Mouse (Mus musculus) embryonic facial prominence, embryonic 12.5 days (tissue): ENCODE data around the gene Igfbp6. TPM values are rescaled to one million over a fixed set of nuclear protein-coding genes. Genes with fewer than 3 reads are reported as not detected.

Experiments used
- ATAC-seq: fragments of 200-750 bp; cut with Nextera tagmentation; 2 replicates; pipeline ENCODE4 v1.8.0; 2017; ENCODE audit not compliant: insufficient number of reproducible peaks, insufficient read depth, low FRiP score, low TSS enrichment
- H3K27ac ChIP-seq: fragments of 300-500 bp; sonication (generic); 2 replicates; pipeline ENCODE4 v1.5.1; 2016; ENCODE audit warnings: mild to moderate bottlenecking
- H3K27me3 ChIP-seq: fragments of 300-500 bp; sonication (generic); 2 replicates; pipeline ENCODE4 v1.6.1; 2016; ENCODE audit warnings: mild to moderate bottlenecking, moderate library complexity
- H3K36me3 ChIP-seq: fragments of 300-500 bp; sonication (generic); 2 replicates; pipeline ENCODE4 v1.6.1; 2016; ENCODE audit warnings: mild to moderate bottlenecking
- H3K4me1 ChIP-seq: fragments of 300-500 bp; sonication (generic); 2 replicates; pipeline ENCODE4 v1.6.1; 2016
- H3K4me2 ChIP-seq: fragments of 300-500 bp; sonication (generic); replicated peaks from 2 replicates; pipeline ENCODE4 v1.6.1; 2016; ENCODE audit warnings: mild to moderate bottlenecking, moderate library complexity
- H3K4me3 ChIP-seq: fragments of 300-500 bp; sonication (generic); 2 replicates; pipeline ENCODE4 v1.5.1; 2016; ENCODE audit warnings: mild to moderate bottlenecking
- H3K9ac ChIP-seq: fragments of 300-500 bp; sonication (generic); 2 replicates; pipeline ENCODE4 v1.6.1; 2016; ENCODE audit warnings: mild to moderate bottlenecking, moderate library complexity
- H3K9me3 ChIP-seq: fragments of 300-500 bp; sonication (generic); 2 replicates; pipeline ENCODE4 v1.6.1; 2016; ENCODE audit warnings: mild to moderate bottlenecking, moderate library complexity
- WGBS: fragments of 180-500 bp; shearing (Covaris S2); methylation state at CpG from one replicate; pipeline ENCODE4 v1.1.7; 2016; 5-methylcytosine and 5-hydroxymethylcytosine counted together
- polyA plus RNA-seq: library from polyadenylated mRNA; unstranded; fragments of >200 nt; fragmentation: Nextera tagmentation; extraction: Ambion mirVana; gene quantifications from 2 replicates; pipeline ENCODE4 v1.2.1, GENCODE M21; 2016

The Igfbp6 gene
- 0.92 and 1.2 TPM in 2 replicates for polyA plus RNA-seq

DNA sequence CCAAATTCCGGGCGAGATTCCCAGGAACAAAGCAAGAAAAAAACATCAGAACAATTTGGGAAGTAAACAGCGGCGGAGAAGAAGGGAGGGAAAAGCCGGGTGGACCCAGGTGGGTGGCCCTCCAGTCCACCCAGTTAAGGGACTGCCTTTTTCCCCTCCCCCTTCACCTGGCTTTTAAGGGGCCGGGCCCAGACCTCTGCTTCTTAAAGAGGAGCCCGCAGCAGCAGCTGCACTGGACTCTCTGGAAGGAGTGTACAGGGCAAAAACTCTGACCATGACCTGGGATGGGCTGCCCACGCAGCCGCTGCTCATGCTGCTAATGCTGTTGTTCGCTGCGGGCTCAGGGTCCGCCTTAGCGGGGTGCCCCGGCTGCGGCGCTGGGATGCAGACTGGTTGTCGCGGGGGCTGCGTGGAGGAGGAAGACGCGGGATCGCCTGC is at the start of gene Igfbp6:
Gene Igfbp6, plus strand, starts transcription at position 89 of the 438 bp plus-strand sequence.
- ATAC-seq = no peak
- Histone ChIP-seq H3K27me3 (peaks cover 42% of the 10 kb centered on the region), H3K9me3 (no peaks in the 10 kb centered on the region), H3K4me2 (peak within 1 kb of the TSS; percentile 43), H3K4me1 (peaks cover 12% of the 10 kb centered on the region), H3K27ac (no peak within 1 kb of the TSS), H3K36me3 (no peaks in the 10 kb centered on the region), H3K4me3 (peak within 1 kb of the TSS; percentile 20), H3K9ac (peak within 1 kb of the TSS; percentile 19; the same call in 1 of the 2 replicates)
- WGBS = 5% methylated on average over 22 of the region's 22 CpGs

DNA sequence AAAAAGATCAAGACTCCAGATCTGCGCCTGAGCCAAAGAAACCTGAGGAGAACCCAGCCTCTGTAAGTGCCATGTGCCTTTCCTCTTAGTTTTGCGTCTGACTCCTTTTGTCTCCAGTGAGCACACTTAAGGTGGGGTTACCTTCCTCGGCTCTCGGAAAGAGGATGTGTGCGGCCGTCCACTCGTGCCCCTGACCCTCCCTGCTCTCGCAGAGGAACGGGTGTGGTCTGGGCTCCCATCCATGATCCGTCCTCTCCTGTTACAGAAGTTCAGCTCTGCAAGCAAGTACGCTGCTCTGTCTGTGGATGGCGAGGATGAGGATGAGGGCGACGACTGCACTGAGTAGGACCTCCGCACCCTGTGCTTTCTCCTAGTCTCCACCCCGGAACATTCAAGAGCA is 49.2 kb upstream of the Igfbp6 start:
- ATAC-seq = no peak
- Histone ChIP-seq H3K9me3 (no peaks in the 10 kb centered on the region), H3K36me3 (peaks cover 80% of the 10 kb centered on the region)

DNA sequence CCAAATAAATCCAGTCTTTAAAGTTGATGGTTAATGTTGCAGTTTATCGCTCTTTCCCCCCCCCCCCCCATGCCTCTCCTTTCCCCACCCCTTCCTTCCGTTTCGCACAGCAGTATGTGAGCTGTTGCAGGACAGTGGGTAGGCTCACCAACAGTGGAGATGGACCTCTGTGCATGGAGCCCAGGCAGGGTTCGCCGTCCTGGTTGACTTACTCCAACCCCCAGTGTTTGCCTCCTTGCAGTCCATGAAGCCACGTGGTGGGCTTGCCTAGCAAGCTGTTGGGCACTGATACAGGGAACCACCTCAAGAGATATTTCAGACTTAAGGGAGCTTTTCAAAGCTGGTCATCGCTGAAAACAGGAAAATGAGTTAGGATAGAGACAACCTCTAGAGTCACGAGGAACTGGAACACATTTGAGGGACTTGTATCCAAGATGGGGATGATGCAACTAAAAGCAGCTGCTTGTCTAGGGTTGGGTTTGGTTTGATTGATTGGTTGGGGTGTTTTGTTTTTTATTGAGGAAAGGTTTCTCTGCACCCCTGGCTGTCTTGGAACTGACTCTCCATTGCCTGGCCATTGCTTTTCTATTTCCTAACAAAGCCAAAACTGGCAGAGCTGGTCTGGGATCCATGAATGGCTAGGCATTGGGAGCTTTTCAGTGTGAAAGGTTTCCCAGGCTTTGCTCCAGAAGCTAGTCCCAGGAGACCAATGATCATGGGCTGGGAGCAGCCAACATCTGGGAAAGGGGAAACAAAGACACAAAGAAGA is 46.8 kb upstream of the Igfbp6 start:
- Histone ChIP-seq H3K9ac (no peak overlapping the region), H3K4me1 (peaks cover 47% of the 10 kb centered on the region), H3K36me3 (peaks cover 56% of the 10 kb centered on the region)

More for the DNA sequence above, 49.2 kb upstream of the Igfbp6 start:
- Histone ChIP-seq H3K9ac (no peak overlapping the region), H3K4me1 (peaks cover 28% of the 10 kb centered on the region), H3K27me3 (no peaks in the 10 kb centered on the region), H3K27ac (no peak overlapping the region), H3K4me3 (no peak overlapping the region), H3K4me2 (no peak overlapping the region)
- 84% methylated on average over 16 of the region's 16 CpGs for WGBS

DNA sequence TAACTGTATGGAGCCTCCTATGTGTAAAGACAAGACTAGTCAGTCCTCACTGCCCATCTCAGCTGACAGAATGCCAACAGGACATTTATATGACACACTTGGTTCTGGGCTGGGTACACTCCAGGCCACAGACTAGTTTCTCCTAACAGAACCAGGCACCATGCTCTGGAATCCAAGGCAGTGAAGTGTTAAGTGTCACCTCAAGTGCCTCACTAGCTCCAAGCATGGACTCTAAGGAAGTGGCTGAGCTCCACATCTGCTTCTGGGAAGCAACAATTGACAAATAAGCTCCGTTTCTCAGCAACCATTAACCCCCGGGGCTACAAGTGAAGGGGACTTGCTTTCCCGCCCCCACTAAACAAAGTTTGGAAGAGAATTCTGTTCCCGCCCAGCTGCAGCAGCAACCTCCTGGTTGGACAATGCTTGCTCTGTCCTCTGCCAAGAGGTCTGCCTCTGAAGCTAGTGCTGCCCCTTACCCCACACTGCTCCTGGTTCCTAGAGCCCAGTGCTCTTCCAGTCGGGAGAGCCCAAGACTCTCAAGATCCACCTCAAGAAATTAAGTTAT is 46.1 kb upstream of the Igfbp6 start:
- Histone ChIP-seq H3K36me3 (peaks cover 49% of the 10 kb centered on the region), H3K9me3 (no peaks in the 10 kb centered on the region), H3K4me2 (peak overlapping the region; percentile 81), H3K4me3 (no peak overlapping the region), H3K4me1 (peaks cover 54% of the 10 kb centered on the region), H3K27me3 (no peaks in the 10 kb centered on the region), H3K9ac (0 out of 2 replicates have a peak overlapping the region, but pooled peaks have one; percentile 2), H3K27ac (peak overlapping the region; percentile 50; the same call in 1 of the 2 replicates)
- 29% methylated on average over 5 of the region's 5 CpGs for WGBS
- ATAC-seq = no peak

More for the DNA sequence above, 46.8 kb upstream of the Igfbp6 start:
- WGBS = 77% methylated on average over 8 of the region's 8 CpGs
- H3K4me3 ChIP-seq = no peak overlapping the region
- no peak overlapping the region for H3K4me2 ChIP-seq
- no peak for ATAC-seq
- no peaks in the 10 kb centered on the region for H3K27me3 ChIP-seq
- no peaks in the 10 kb centered on the region for H3K9me3 ChIP-seq
- H3K27ac ChIP-seq = peak overlapping the region; percentile 50; the same call in 1 of the 2 replicates

DNA sequence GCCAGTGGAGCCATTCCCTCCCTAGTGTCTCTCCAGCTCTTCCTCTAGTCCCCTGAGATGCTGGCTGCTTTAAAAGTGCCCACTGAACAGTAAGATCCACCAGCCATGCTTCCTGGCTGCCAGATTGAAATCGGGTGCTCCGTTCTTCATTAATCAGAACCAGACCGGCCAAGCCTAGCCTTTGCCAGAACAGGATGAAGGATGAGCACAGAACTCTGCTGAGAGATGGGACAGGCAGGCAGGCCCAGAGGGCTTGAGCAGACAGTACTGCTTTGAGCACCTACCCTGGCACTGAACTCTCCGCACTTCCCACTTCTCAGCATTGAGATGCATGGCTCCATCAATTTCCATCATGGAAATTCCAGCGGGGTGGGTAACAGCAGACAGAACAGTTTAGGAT is 44.9 kb upstream of the Igfbp6 start:
- H3K9ac ChIP-seq = no peak overlapping the region
- peak overlapping the region; percentile 96 for H3K27ac ChIP-seq

DNA sequence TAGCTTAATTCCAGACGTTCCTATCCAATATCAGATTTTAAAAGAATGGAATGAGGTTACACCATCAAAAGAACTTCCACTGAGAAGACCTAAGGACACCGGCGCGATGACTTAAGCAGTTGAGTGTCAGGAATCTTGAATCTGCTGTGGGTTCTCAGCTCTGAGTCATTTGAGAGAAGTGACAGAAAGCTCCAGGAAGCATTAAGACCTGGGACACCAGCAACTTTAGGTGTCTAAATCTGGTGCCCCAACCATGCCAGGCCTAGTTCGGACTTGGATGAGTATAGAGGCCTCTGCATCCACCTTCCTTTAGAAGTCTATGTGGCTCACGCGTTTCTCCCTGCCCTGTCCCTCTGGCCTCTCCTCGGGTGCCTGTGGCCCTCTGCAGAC is 44.4 kb upstream of the Igfbp6 start:
- H3K4me1 ChIP-seq = peaks cover 70% of the 10 kb centered on the region
- H3K9ac ChIP-seq = peak overlapping the region; percentile 75
- H3K27me3 ChIP-seq = no peaks in the 10 kb centered on the region
- peak overlapping the region; percentile 57 for H3K4me3 ChIP-seq
- no peak for ATAC-seq
- peak overlapping the region; percentile 96 for H3K27ac ChIP-seq
- 22% methylated on average over 8 of the region's 8 CpGs for WGBS
- H3K36me3 ChIP-seq = peaks cover 32% of the 10 kb centered on the region
- H3K4me2 ChIP-seq = peak overlapping the region; percentile 81
- no peaks in the 10 kb centered on the region for H3K9me3 ChIP-seq

More for the DNA sequence above, 44.9 kb upstream of the Igfbp6 start:
- Histone ChIP-seq H3K27me3 (no peaks in the 10 kb centered on the region), H3K36me3 (peaks cover 37% of the 10 kb centered on the region), H3K4me2 (peak overlapping the region; percentile 81), H3K4me3 (peak overlapping the region; percentile 57; the same call in 1 of the 2 replicates), H3K9me3 (no peaks in the 10 kb centered on the region), H3K4me1 (peaks cover 66% of the 10 kb centered on the region)
- no peak for ATAC-seq
- 24% methylated on average over 5 of the region's 5 CpGs for WGBS

DNA sequence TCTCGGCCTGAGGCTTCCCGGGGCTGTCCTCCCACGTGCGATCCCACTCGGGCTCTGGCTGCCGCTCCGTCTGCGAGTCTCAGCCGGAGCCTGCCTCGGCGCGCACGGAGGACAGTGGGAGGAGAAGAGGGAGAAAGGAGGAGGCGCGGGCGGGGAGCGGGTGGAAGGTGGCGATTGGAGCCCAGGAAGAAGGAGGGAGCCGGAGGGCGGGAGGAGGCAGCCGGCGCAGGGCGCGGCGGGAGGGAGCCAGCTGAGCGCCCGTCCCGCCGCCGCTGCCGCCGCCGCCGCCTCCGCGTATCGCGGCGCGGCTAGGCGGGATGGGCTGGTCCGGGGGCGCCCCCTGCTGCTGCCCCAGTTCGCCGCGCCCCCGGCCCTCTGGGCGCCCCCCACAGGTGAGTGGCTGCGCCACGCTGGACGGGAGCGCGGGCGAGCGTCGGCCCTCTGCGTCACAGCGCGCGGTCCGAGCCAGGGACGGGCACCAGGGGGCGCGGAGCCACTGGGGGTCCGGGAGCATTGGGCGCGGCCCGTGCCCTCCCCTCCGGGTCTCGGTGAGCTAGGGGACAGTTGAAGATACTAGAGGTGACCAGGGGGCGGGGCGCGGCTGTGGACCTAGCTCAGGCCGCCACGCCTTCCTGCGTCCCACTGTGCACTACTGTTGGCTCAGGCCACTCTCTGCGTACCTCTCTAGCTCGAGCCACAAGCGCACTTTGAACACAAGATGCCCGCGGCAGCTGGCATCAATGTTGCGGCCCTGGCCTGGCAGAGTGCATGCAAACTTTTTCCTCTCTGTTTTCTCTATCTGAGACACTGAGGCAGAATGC is 43.8 kb upstream of the Igfbp6 start, which contains the start of gene Tns2:
Gene Tns2, plus strand, starts transcription at position 253 of the 821 bp plus-strand sequence.
- peak within 1 kb of the TSS; percentile 75 for H3K9ac ChIP-seq
- H3K27ac ChIP-seq = peak within 1 kb of the TSS; percentile 96
- no peaks in the 10 kb centered on the region for H3K9me3 ChIP-seq
- peak; percentile 23 for ATAC-seq
- under 1% methylated on average over 65 of the region's 82 CpGs for WGBS
- H3K36me3 ChIP-seq = peaks cover 30% of the 10 kb centered on the region
- H3K27me3 ChIP-seq = 0 out of 2 replicates have a peak, but pooled peaks cover 4% of the 10 kb centered on the region
- H3K4me1 ChIP-seq = peaks cover 76% of the 10 kb centered on the region
- peak within 1 kb of the TSS; percentile 57 for H3K4me3 ChIP-seq
- peak within 1 kb of the TSS; percentile 81 for H3K4me2 ChIP-seq

DNA sequence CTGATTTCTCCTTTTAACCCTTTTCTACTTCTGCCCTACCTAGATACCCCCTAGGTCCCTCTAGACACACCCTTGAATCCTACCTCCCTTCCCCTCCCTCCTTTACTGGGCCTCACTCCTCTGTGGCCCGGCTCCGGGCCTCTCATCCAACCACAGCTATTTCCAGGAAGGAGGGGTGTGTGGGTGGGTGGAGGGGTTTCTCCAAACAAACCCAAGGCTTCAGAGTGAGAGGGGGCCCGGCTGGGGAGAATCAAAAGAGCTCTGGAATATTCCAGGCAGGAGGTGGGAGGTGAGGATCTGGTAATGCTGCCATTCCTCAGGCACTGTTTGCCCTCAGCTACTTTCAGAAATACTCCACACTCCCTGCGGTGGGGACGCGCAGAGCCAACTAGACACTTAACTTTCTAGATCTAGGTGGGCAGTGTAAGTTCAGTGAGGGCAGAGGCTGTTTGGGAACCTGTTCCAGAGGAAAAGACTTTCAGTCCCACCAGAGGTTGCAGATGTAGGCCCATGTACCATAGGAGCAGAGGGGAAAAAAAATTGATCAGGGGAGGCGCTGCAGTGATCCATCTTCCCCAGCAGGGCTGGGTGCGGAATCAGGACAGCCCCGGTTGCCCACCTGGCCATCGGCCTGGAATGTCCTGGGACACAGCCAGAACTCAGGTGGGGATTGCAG is 43.0 kb upstream of the Igfbp6 start:
- H3K36me3 ChIP-seq = peaks cover 24% of the 10 kb centered on the region
- H3K4me3 ChIP-seq = peak overlapping the region; percentile 57
- H3K4me1 ChIP-seq = peaks cover 84% of the 10 kb centered on the region
- peak overlapping the region; percentile 81 for H3K4me2 ChIP-seq
- H3K9ac ChIP-seq = peak overlapping the region; percentile 75
- peaks cover 12% of the 10 kb centered on the region; the same call in 1 of the 2 replicates for H3K27me3 ChIP-seq
- peak overlapping the region; percentile 96 for H3K27ac ChIP-seq
- H3K9me3 ChIP-seq = no peaks in the 10 kb centered on the region
- WGBS = 15% methylated on average over 10 of the region's 10 CpGs
- peak; percentile 57 for ATAC-seq

DNA sequence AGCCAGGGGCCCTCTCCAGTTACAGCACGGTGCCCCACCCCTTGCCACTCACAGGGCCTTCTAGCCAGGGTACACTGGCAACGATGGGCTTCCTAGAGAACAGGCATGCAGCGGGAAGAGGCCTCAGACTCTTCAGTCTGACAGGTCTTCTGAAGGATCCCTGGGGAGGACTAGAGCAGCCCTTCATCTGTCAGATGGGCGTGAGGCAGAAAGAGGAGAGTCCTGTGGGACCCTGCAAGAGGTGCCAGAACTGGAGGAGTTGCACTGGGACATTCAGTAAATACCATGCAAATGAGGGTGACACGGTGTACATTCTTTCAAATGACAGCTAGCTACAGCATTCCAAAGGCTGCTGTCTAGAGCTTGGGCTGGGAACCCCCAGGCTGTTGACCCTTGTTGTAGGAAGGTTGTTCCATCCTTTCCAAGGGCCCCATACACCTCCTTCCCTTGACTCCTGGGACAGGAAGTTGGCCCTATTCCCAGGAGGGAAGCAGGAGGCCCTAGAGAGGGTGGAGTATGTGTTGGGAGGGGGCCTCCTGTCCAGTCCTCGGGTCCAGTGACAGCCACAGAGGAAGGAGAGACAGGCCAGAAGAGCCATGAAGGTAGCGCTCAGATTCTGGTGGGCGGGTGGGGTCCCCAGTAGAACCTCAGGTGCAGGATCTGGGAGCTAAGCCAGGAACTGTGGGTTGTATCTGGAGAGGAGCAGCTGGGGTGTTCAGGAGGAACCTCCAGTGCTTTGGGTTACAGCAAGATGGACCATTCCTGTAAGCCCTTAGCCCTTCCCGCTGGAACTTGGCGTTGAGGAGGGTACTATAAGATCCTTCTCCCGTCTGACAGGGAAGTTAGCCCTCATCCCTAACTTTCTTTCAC is 42.3 kb upstream of the Igfbp6 start:
- H3K9me3 ChIP-seq = no peaks in the 10 kb centered on the region
- WGBS = 25% methylated on average over 11 of the region's 11 CpGs
- H3K36me3 ChIP-seq = peaks cover 18% of the 10 kb centered on the region; the same call in 1 of the 2 replicates
- no peak for ATAC-seq
- H3K4me2 ChIP-seq = peak overlapping the region; percentile 81
- peak overlapping the region; percentile 41 for H3K4me3 ChIP-seq
- peaks cover 15% of the 10 kb centered on the region; the same call in 1 of the 2 replicates for H3K27me3 ChIP-seq
- peak overlapping the region; percentile 61; the same call in 1 of the 2 replicates for H3K9ac ChIP-seq
- peaks cover 90% of the 10 kb centered on the region for H3K4me1 ChIP-seq
- peak overlapping the region; percentile 96 for H3K27ac ChIP-seq

DNA sequence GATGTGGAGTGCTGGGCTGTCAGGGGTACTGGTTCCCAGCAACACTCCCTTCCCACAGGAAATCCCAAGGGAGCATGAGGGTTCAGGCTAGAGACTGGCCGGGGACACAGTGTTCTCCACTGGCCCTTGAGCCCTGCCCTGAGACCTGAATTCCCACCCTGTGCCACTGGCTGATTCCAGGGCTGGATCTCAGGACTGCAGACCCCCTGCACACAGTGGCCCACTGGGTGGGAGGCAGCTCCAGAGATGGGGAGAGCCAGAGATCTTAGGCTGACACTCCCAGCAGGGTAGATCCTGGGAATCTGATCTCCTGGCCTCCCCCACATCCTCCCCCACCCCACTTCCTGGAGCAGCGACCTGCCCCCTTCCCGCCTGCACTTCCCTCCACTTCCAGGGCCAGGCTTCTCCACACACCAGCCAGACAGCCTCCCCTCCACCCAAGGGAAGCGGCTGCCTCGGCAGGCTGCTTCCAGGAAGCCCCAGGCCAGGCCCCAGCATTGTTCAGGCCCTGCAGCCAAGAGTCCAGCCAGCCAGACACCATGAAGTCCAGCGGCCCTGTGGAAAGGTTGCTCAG is 41.5 kb upstream of the Igfbp6 start:
- peak overlapping the region; percentile 81 for H3K4me2 ChIP-seq
- peaks cover 88% of the 10 kb centered on the region for H3K4me1 ChIP-seq
- H3K27me3 ChIP-seq = peaks cover 15% of the 10 kb centered on the region; the same call in 1 of the 2 replicates
- 4% methylated on average over 6 of the region's 6 CpGs for WGBS
- no peaks in the 10 kb centered on the region for H3K9me3 ChIP-seq
- H3K27ac ChIP-seq = peak overlapping the region; percentile 96
- no peak for ATAC-seq
- H3K9ac ChIP-seq = peak overlapping the region; percentile 61
- 0 out of 2 replicates have a peak, but pooled peaks cover 14% of the 10 kb centered on the region for H3K36me3 ChIP-seq
- H3K4me3 ChIP-seq = peak overlapping the region; percentile 41
